Mouse (Mus musculus) heart, postnatal 14 days (tissue): ENCODE data around the gene Nmt2. TPM values are rescaled to one million over a fixed set of nuclear protein-coding genes. Genes with fewer than 3 reads are reported as not detected.

Source experiments
- DNase-seq, 2 experiments: peaks; one replicate each; pipeline ENCODE4 v3.0.0; 2021 to 2022
- intact Hi-C: fragments of 180-260 bp; cut with DNase I; formaldehyde crosslinking; loops from one replicate; pipeline ENCODE4 v1.15.1; 2025
- total RNA-seq, 2 experiments: library from RNA; stranded (reverse); gene quantifications; 2 replicates each; pipeline ENCODE4 v1.2.3; 2021

The Nmt2 gene
- total RNA-seq, 2 experiments from 2014 or later = 11.2 to 12.5 TPM

GRCm38 (mm10) chr2:3324381-3325130 is 40.5 kb downstream of the Nmt2 start:
- intact Hi-C loops = no loop called here
- DNase-seq = no peak

GRCm38 (mm10) chr2:3326547-3326946 is 42.5 kb downstream of the Nmt2 start:
- intact Hi-C loops = no loop called here
- no peak for DNase-seq

DNA sequence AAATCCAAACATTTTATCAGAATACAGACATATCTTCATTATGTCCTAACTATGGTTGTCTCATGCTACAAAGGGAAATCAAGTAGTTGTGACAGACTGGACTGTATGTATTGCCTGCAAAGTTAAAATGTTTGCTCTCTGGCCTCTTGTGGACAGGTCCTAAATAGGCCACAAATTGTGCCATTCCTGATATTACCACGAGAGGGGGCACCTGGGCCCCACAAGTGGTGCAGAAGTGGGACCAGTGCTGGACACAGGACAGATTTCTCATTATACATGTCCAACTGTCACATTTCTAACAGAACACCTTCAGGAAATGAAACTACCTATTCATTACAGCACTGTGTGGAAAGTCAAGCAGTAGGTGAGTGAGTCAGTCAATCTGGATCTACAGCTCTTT is 43.3 kb downstream of the Nmt2 start:
- intact Hi-C loops = no loop called here
- peak; percentile 67 to 80 for DNase-seq

DNA sequence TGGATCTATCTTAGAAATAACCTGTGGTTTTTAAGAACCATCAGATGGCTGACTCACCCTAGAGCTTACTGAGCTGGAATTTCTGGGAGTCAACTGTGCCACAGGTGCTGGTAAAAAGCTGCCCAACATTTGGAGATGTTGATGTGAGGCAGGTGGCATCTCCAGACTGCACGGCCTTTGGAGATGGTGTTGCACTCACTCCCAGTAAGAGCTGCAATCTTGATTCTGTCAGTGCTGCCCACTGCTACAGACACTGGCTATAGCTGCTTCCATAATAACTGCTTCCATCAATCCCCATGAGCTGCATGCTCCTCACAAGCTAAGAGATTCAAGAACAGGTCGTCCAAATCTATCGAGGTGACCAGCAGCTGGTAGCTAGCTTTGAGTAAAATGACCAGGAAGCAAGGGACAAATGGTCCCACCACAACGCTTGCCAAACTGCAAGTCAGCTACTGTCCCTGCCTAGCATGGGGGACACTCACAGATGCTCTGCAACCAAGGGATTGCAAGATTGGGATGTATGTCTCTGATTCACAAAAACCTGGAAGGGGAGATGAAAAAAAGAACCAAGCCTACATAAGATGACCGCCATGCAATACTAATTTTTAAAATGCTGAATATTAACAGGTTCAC is 47.2 kb downstream of the Nmt2 start:
- no peak for DNase-seq
- intact Hi-C loops = loop anchor here (5.0 to 10.0 kb wide), 2 partner anchors 104 to 184 kb away; partner anchors contain the start of genes Cdnf, Gm45902 and Hspa14

DNA sequence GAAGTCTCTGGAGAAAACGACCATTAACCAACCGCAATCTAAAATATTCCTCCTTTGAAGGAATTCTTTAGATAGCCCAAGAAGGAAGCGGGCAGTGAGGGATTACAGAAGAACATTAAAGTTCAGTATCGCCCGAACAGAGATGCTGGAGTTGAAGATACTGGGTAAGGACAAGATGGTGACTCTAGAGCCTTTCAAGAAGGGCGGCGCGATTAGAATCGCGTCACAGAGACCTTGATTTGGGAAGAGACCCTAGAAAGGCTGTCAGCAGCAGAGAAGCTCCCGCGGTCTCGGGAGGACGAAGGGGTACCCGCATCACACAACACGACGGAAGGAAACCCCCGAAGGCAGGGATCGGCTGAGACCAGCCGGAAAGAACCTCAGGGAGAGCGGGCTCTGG is 48.0 kb downstream of the Nmt2 start:
- DNase-seq = no peak
- intact Hi-C loops = loop anchor here (2.0 to 10.0 kb wide), 3 partner anchors 47 to 183 kb away; partner anchors contain the start of genes Cdnf, Gm45902, Hspa14 and Nmt2

- peak; percentile 94 to 97 for DNase-seq
- intact Hi-C loops = loop anchor here (2.0 to 10.0 kb wide), 3 partner anchors 48 to 182 kb away; partner anchors contain the start of genes Cdnf, Gm45902, Hspa14 and Nmt2
Measured at GRCm38 (mm10) chr2:3332484-3333242, 48.7 kb downstream of the Nmt2 start, which contains the start of gene Rpp38. Gene Rpp38 (minus strand): TSS chr2:3332643.

GRCm38 (mm10) chr2:3333761-3334160 is 49.7 kb downstream of the Nmt2 start:
- intact Hi-C loops = loop anchor here (2.0 to 10.0 kb wide), 3 partner anchors 49 to 181 kb away; partner anchors contain the start of genes Cdnf, Gm45902, Hspa14 and Nmt2
- DNase-seq = no peak

GRCm38 (mm10) chr2:3335611-3336301 is 51.7 kb downstream of the Nmt2 start, which contains the start of gene Acbd7:
Gene Acbd7 (plus strand): TSS chr2:3336168.
- intact Hi-C loops = loop anchor here (10.0 kb wide), 1 partner anchor 179 kb away; the partner anchor contains the start of genes Cdnf, Gm45902 and Hspa14

DNA sequence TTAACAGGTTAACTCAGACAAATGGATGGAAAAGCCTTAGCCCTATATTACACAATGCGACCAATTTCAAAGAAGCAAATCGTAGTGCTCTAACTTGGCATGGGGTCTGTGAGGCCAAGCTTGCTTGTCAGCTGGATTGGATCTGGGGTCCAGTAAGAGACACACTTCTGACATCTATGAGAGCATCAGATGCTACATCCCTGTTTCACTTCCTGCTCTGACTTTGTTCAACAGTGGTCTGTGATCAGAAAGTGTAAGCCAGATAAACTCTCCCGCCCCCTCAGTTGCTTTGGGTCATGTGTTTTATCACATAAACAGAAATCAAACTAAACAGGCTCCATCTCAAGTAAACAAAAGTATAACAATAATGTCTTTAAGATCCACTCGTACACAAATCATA is 64.4 kb downstream of the Nmt2 start:
- intact Hi-C loops = loop anchor here (2.0 to 5.0 kb wide), 2 partner anchors 64 to 452 kb away; no protein-coding TSS in a partner anchor
- DNase-seq = no peak

More at GRCm38 (mm10) chr2:3335611-3336301, 51.7 kb downstream of the Nmt2 start, which contains the start of gene Acbd7:
- DNase-seq = peak; percentile 33 to 45

DNA sequence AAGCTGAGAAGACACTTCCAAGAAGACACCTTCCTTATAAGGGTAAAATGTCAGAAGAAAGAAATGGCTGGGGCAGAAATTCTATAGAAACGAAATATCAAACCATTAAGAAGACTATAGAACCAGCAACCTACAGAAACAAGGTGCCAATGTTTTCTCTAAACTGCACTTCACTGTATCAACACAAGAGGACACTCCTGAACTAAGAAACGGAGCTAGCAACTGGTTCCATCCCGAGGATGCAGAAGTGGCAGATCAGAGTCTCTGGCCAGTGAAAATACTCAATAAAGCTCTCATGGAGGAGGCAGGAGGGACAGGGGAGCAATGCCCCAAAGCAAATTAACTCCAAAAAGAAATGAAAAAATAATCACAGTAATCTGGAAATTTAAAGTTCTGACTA is 64.9 kb downstream of the Nmt2 start:
- intact Hi-C loops = loop anchor here (2.0 to 5.0 kb wide), 2 partner anchors 63 to 452 kb away; no protein-coding TSS in a partner anchor
- DNase-seq = peak in 1 of 2 experiments; percentile 17

DNA sequence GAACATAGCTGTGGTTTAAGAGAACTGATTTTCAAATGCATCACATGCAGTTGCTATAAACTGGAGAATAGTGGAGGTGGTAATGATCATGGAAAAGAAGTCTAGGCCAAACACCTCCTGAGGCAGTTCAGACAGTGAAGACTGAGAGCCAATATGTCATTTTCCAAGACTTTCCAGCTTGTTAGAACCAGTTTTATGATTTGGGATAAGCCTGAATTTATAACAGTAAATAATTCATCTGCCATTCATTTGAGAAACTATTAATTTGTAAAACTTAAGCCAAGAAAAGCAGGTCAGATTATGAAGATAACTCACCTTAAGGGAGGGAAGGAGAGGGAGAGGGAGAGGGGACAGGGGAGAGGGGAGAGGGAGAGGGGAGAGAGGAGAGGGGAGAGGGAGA is 69.1 kb downstream of the Nmt2 start:
- intact Hi-C loops = no loop called here

GRCm38 (mm10) chr2:3355793-3356192 is 71.8 kb downstream of the Nmt2 start:
- no peak for DNase-seq
- intact Hi-C loops = no loop called here

More for the DNA sequence above, 69.1 kb downstream of the Nmt2 start:
- DNase-seq = no peak

- DNase-seq = no peak
- intact Hi-C loops = no loop called here
Measured at GRCm38 (mm10) chr2:3356311-3356710, 72.3 kb downstream of the Nmt2 start.

GRCm38 (mm10) chr2:3357887-3358286 is 73.9 kb downstream of the Nmt2 start:
- intact Hi-C loops = no loop called here
- DNase-seq = no peak

- DNase-seq = no peak
- intact Hi-C loops = no loop called here
Measured at GRCm38 (mm10) chr2:3361067-3361466, 77.1 kb downstream of the Nmt2 start.

GRCm38 (mm10) chr2:3365127-3365526 is 81.1 kb downstream of the Nmt2 start:
- intact Hi-C loops = no loop called here
- no peak for DNase-seq
